ENCODE assay signal across 12 mouse cellular contexts in genomic region chr2:20293336-20293735, GRCm38 (mm10).
A peak's percentile ranks its signal among the peaks of the same experiment; 100 is the strongest.
DNase-seq lines count a peak whose midpoint lies in the region; ATAC-seq lines count a peak whose summit lies in the region.
"Had no signal": no experiment of that assay in that cellular context is flagged by ENCODE, and none has a peak within 500 bp of the region (broad histone marks: within the 10 kb centered on the region; RNA-seq: fewer than 3 reads in every experiment).

No protein-coding gene starts in this region.

- 79% methylated on average over 8 of the region's 8 CpGs for WGBS in hindbrain, embryonic 12.5 days

- no peaks in the 10 kb centered on the region for H3K4me1 ChIP-seq in hindbrain, embryonic 12.5 days

- DNase-seq in embryo, embryonic 11 days: peak; percentile 14
- no peak for DNase-seq in embryo, embryonic 9.5 days (ENCODE audit: extremely low spot score)
- peak; percentile 24 to 58 for DNase-seq in layer of hippocampus, postnatal 14 days (ENCODE audit: low spot score in 2 of 2)
- peak; percentile 76 to 88 for DNase-seq in right cerebral cortex, postnatal 10 days (ENCODE audit: low spot score in 2 of 2)
- DNase-seq in heart, adult 18-20 months: no peak
- no peak for DNase-seq in heart, postnatal 10 days
- DNase-seq: adrenal gland, postnatal 10 days; thymus, postnatal 25 days had no signal

- intact Hi-C loops in heart, postnatal 10 days (cut with DNase I): no loop called here

- no peak overlapping the region for H3K4me3 ChIP-seq in hindbrain, embryonic 12.5 days

- H3K9me3 ChIP-seq in hindbrain, embryonic 12.5 days (replicated peaks): no peaks in the 10 kb centered on the region

- H3K27me3 ChIP-seq in hindbrain, embryonic 12.5 days: no peaks in the 10 kb centered on the region

- no peaks in the 10 kb centered on the region for H3K36me3 ChIP-seq in hindbrain, embryonic 12.5 days

- no peak overlapping the region for H3K27ac ChIP-seq in hindbrain, embryonic 12.5 days
- H3K27ac ChIP-seq: liver, embryonic 14.5 days; macrophage had no signal

- no peak overlapping the region for H3K4me2 ChIP-seq in hindbrain, embryonic 12.5 days (replicated peaks)

- no peak overlapping the region for H3K9ac ChIP-seq in hindbrain, embryonic 12.5 days
- H3K9ac ChIP-seq: liver, embryonic 14.5 days had no signal

- peak; percentile 97 for ATAC-seq in frontal cortex, adult (ENCODE audit: low TSS enrichment)
- no peak for ATAC-seq in hindbrain, embryonic 12.5 days (ENCODE audit: low FRiP score)

Comparison
In these comparisons a context has a peak if more than half of its experiments do, and no peak if none do; other contexts are left out.
1. DNase-seq: peak in embryo, embryonic 11 days (single experiment), layer of hippocampus, postnatal 14 days (2 of 2) and right cerebral cortex, postnatal 10 days (2 of 2); none in embryo, embryonic 9.5 days (single experiment), heart, adult 18-20 months (0 of 2) and heart, postnatal 10 days (0 of 2).